9 mouse cellular contexts compared by ENCODE assay signal in the genomic region with DNA sequence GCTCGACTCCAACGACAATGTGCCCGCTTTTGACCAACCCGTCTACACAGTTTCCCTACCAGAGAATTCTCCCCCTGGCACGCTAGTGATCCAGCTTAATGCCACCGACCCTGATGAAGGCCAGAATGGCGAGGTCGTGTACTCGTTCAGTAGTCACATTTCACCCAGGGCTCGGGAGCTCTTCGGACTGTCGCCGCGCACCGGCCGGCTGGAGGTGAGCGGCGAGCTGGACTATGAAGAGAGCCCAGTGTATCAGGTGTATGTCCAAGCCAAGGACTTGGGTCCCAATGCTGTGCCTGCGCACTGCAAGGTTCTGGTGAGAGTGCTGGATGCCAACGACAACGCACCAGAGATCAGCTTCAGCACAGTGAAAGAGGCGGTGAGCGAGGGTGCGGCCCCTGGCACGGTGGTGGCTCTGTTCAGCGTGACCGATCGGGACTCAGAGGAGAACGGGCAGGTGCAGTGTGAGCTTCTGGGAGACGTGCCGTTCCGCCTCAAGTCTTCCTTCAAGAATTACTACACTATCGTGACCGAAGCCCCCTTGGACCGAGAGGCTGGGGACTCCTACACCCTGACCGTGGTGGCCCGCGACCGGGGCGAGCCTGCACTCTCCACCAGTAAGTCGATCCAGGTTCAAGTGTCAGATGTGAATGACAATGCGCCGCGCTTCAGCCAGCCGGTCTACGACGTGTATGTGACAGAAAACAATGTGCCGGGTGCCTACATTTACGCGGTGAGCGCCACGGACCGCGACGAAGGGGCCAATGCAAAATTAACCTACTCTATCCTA. TPM values are rescaled to one million over a fixed set of nuclear protein-coding genes. Genes with fewer than 3 reads are reported as not detected.
DNase-seq lines count a peak whose midpoint lies in the region; ATAC-seq lines count a peak whose summit lies in the region.
"Had no signal": no experiment of that assay in that cellular context is flagged by ENCODE, and none has a peak within 500 bp of the region (broad histone marks: within the 10 kb centered on the region; RNA-seq: fewer than 3 reads in every experiment).

No protein-coding gene starts in this region.

- H3K4me3 ChIP-seq in lung, embryonic 16.5 days (ENCODE audit: low read length) = peak overlapping the region; percentile 61
- peak overlapping the region; percentile 57 for H3K4me3 ChIP-seq in forebrain, embryonic 15.5 days
- peak overlapping the region; percentile 58 for H3K4me3 ChIP-seq in neural tube, embryonic 12.5 days
- H3K4me3 ChIP-seq: erythroblast, embryonic 14.5 days had no signal

- no peak overlapping the region for H3K9ac ChIP-seq in lung, embryonic 16.5 days (ENCODE audit: low read length)
- H3K9ac ChIP-seq in forebrain, embryonic 15.5 days (replicated peaks) = peak overlapping the region; percentile 73
- H3K9ac ChIP-seq in neural tube, embryonic 12.5 days = peak overlapping the region; percentile 62

- H3K36me3 ChIP-seq in lung, embryonic 16.5 days (ENCODE audit: control insufficient read depth, insufficient read depth, low read length) = no peaks in the 10 kb centered on the region
- H3K36me3 ChIP-seq in forebrain, embryonic 15.5 days = no peaks in the 10 kb centered on the region
- no peaks in the 10 kb centered on the region for H3K36me3 ChIP-seq in neural tube, embryonic 12.5 days

- peak; percentile 2 for DNase-seq in adrenal gland, adult 2 months
- no peak for DNase-seq in adrenal gland, adult 8-10 months
- DNase-seq in lung, postnatal 25 days (ENCODE audit: low spot score) = no peak
- peak; percentile 31 to 41 for DNase-seq in left cerebral cortex, postnatal 14 days (ENCODE audit: low spot score in 2 of 2)
- no peak for DNase-seq in urinary bladder, postnatal 10 days (ENCODE audit: low spot score)

- intact Hi-C loops in left cerebral cortex, postnatal 14 days (cut with DNase I) = loop anchor here (5.0 kb wide), 1 partner anchor 1598 kb away; no protein-coding TSS in a partner anchor

- H3K27me3 ChIP-seq in lung, embryonic 16.5 days (ENCODE audit: control insufficient read depth, insufficient read depth, low read depth, low read length) = peaks cover 35% of the 10 kb centered on the region
- no peaks in the 10 kb centered on the region for H3K27me3 ChIP-seq in forebrain, embryonic 15.5 days
- H3K27me3 ChIP-seq in neural tube, embryonic 12.5 days (replicated peaks) = peaks cover 18% of the 10 kb centered on the region; the same call in 1 of the 2 replicates

- H3K9me3 ChIP-seq in lung, embryonic 16.5 days (ENCODE audit: control insufficient read depth, low read length) = no peaks in the 10 kb centered on the region
- no peaks in the 10 kb centered on the region for H3K9me3 ChIP-seq in forebrain, embryonic 15.5 days
- H3K9me3 ChIP-seq in neural tube, embryonic 12.5 days = no peaks in the 10 kb centered on the region

- no peak for ATAC-seq in lung, embryonic 16.5 days (ENCODE audit: low read depth)
- ATAC-seq in forebrain, embryonic 15.5 days (replicated peaks) = 0 out of 2 replicates have a peak, but pooled peaks have one; percentile 1
- ATAC-seq in neural tube, embryonic 12.5 days (ENCODE audit: low FRiP score, low read depth) = peak; percentile 1; the same call in 1 of the 2 replicates

- no peak overlapping the region for H3K27ac ChIP-seq in lung, embryonic 16.5 days (ENCODE audit: low read length)
- peak overlapping the region; percentile 60 for H3K27ac ChIP-seq in forebrain, embryonic 15.5 days (replicated peaks)
- H3K27ac ChIP-seq in neural tube, embryonic 12.5 days = no peak overlapping the region

- under 1% methylated on average over 55 of the region's 55 CpGs for WGBS in lung, embryonic 16.5 days
- WGBS in forebrain, embryonic 15.5 days = under 1% methylated on average over 55 of the region's 55 CpGs
- WGBS in neural tube, embryonic 12.5 days = under 1% methylated on average over 55 of the region's 55 CpGs

- peak overlapping the region; percentile 96 for H3K4me2 ChIP-seq in lung, embryonic 16.5 days (ENCODE audit: low read depth, low read length)
- peak overlapping the region; percentile 80 for H3K4me2 ChIP-seq in forebrain, embryonic 15.5 days (replicated peaks)
- H3K4me2 ChIP-seq in neural tube, embryonic 12.5 days (replicated peaks) = peak overlapping the region; percentile 97

- peaks cover 27% of the 10 kb centered on the region for H3K4me1 ChIP-seq in lung, embryonic 16.5 days (replicated peaks; ENCODE audit: control insufficient read depth, insufficient read depth, low read length)
- peaks cover 34% of the 10 kb centered on the region for H3K4me1 ChIP-seq in forebrain, embryonic 15.5 days
- peaks cover 10% of the 10 kb centered on the region; the same call in 1 of the 2 replicates for H3K4me1 ChIP-seq in neural tube, embryonic 12.5 days

RNA-seq across cellular contexts. Expression of a gene that starts 2.0 kb away (rescaled TPM):
- total RNA-seq in adrenal gland, adult 2 months (2021) = 1 to 10 TPM; 4.5 to 8.9 TPM
- polyA plus RNA-seq in adrenal gland, adult 2 months (2012; rRNA removed) = 4.2 and 6.1 TPM in 2 replicates
- 10 to 100 TPM in 1 of 4 experiments, 1 to 10 TPM in 3; 6.8 to 11.4 (median 8.0) TPM for total RNA-seq in adrenal gland, adult 8-10 months (2022)
- 0.16 and 0.20 TPM in 2 replicates for polyA plus RNA-seq in lung, embryonic 16.5 days (2015; fragmentation: Nextera tagmentation; extraction: Ambion mirVana)
- polyA plus RNA-seq in forebrain, embryonic 15.5 days (2015; fragmentation: Nextera tagmentation; extraction: Ambion mirVana) = 12.5 and 13.8 TPM in 2 replicates
- 100 to 1,000 TPM; 206 to 214 TPM for total RNA-seq in left cerebral cortex, postnatal 14 days (2021)
- 5.8 and 9.1 TPM in 2 replicates for polyA plus RNA-seq in neural tube, embryonic 12.5 days (2016; fragmentation: Nextera tagmentation; extraction: Ambion mirVana)

Comparison
In these comparisons a context has a peak if more than half of its experiments do, and no peak if none do; other contexts are left out.
1. DNase-seq: peak in adrenal gland, adult 2 months (single experiment) and left cerebral cortex, postnatal 14 days (2 of 2); none in adrenal gland, adult 8-10 months (single experiment), lung, postnatal 25 days (single experiment) and urinary bladder, postnatal 10 days (single experiment).
2. Peak in every context shown above with its lines, with median percentiles within 50 percentile points of each other: H3K4me2 ChIP-seq and H3K4me3 ChIP-seq.